ENCODE assay signal across 10 mouse cellular contexts in genomic region chr8:105326968-105327367, GRCm38 (mm10). TPM values are rescaled to one million over a fixed set of nuclear protein-coding genes. Genes with fewer than 3 reads are reported as not detected.
DNase-seq lines count a peak whose midpoint lies in the region; ATAC-seq and TF ChIP-seq lines count a peak whose summit lies in the region.
"Had no signal": no experiment of that assay in that cellular context is flagged by ENCODE, and none has a peak within 500 bp of the region (broad histone marks: within the 10 kb centered on the region; RNA-seq: fewer than 3 reads in every experiment).

No protein-coding gene starts in this region.

- H3K36me3 ChIP-seq in erythroblast, embryonic 14.5 days (ENCODE audit: control insufficient read depth): peaks cover 78% of the 10 kb centered on the region
- H3K36me3 ChIP-seq in testis, adult 2 months (ENCODE audit: control insufficient read depth, insufficient read depth, low read length): no peaks in the 10 kb centered on the region; the same call in 1 of the 2 replicates
- H3K36me3 ChIP-seq in liver, embryonic 11.5 days (ENCODE audit: control insufficient read depth, insufficient read depth, low read length): peaks cover 28% of the 10 kb centered on the region
- H3K36me3 ChIP-seq in stomach, postnatal 0 days (ENCODE audit: control insufficient read depth, insufficient read depth, low read length): peaks cover 30% of the 10 kb centered on the region

- TF ChIP-seq POLR2A in testis, adult 2 months (IDR thresholded peaks at IDR 0.05; ENCODE audit: control insufficient read depth, low read depth, low read length): no peak

- TF ChIP-seq CTCF in testis, adult 2 months (IDR thresholded peaks at IDR 0.05; ENCODE audit: control insufficient read depth, insufficient read depth, insufficient replicate concordance, low read depth, low read length): no peak
- no peak for TF ChIP-seq CTCF in stomach, postnatal 0 days (IDR thresholded peaks at IDR 0.05; ENCODE audit: low read depth)

- peak overlapping the region; percentile 79 for H3K9ac ChIP-seq in liver, embryonic 11.5 days (ENCODE audit: low read depth, low read length)
- peak overlapping the region; percentile 68 for H3K9ac ChIP-seq in stomach, postnatal 0 days (ENCODE audit: low read length)

- H3K4me3 ChIP-seq in erythroblast, embryonic 14.5 days (replicated peaks): peak overlapping the region; percentile 85
- peak overlapping the region; percentile 89 for H3K4me3 ChIP-seq in testis, adult 2 months (ENCODE audit: control insufficient read depth, low read depth, low read length)
- peak overlapping the region; percentile 67 for H3K4me3 ChIP-seq in liver, embryonic 11.5 days (ENCODE audit: low read depth, low read length)
- H3K4me3 ChIP-seq in stomach, postnatal 0 days (ENCODE audit: low read depth, low read length): peak overlapping the region; percentile 87

- peak overlapping the region; percentile 91 for H3K4me2 ChIP-seq in liver, embryonic 11.5 days
- H3K4me2 ChIP-seq in stomach, postnatal 0 days (replicated peaks; ENCODE audit: low read depth): peak overlapping the region; percentile 90

- peak overlapping the region; percentile 55; the same call in 1 of the 2 replicates for H3K27ac ChIP-seq in testis, adult 2 months (ENCODE audit: control insufficient read depth, insufficient read depth, low read depth, low read length)
- peak overlapping the region; percentile 86 for H3K27ac ChIP-seq in liver, embryonic 11.5 days (ENCODE audit: low read depth, low read length)
- peak overlapping the region; percentile 82 for H3K27ac ChIP-seq in stomach, postnatal 0 days (replicated peaks)

- ATAC-seq in erythroblast, adult 5-6 weeks (replicated peaks; ENCODE audit: low FRiP score, poor library complexity, severe bottlenecking): no peak
- ATAC-seq in liver, embryonic 11.5 days (replicated peaks; ENCODE audit: low FRiP score): no peak
- no peak for ATAC-seq in stomach, postnatal 0 days (ENCODE audit: low FRiP score, low TSS enrichment)

- TF ChIP-seq EP300 in stomach, postnatal 0 days (optimal IDR thresholded peaks at IDR 0.05): no peak

- no peak for DNase-seq in testis, postnatal 10 days (ENCODE audit: low spot score)
- DNase-seq in liver, embryonic 11.5 days (ENCODE audit: low spot score): no peak
- DNase-seq in stomach, postnatal 0 days (ENCODE audit: low spot score): peak; percentile 19
- no peak for DNase-seq in Muller cell, postnatal 12 days (ENCODE audit: inconsistent ontology term)
- DNase-seq in left cerebral cortex, adult 11 months (ENCODE audit: low spot score): no peak
- DNase-seq: cerebellum, adult 9-11 months; layer of hippocampus, adult 9-11 months had no signal

- H3K4me1 ChIP-seq in erythroblast, embryonic 14.5 days (ENCODE audit: control insufficient read depth): peaks cover 67% of the 10 kb centered on the region
- H3K4me1 ChIP-seq in testis, adult 2 months (ENCODE audit: control insufficient read depth, insufficient read depth, low read length): peaks cover 6% of the 10 kb centered on the region
- peaks cover 25% of the 10 kb centered on the region for H3K4me1 ChIP-seq in liver, embryonic 11.5 days (replicated peaks; ENCODE audit: control insufficient read depth, insufficient read depth, low read length)
- H3K4me1 ChIP-seq in stomach, postnatal 0 days (replicated peaks; ENCODE audit: control insufficient read depth, insufficient read depth): peaks cover 12% of the 10 kb centered on the region

- no peaks in the 10 kb centered on the region for H3K9me3 ChIP-seq in erythroblast, embryonic 14.5 days (ENCODE audit: control insufficient read depth, low read length)
- no peaks in the 10 kb centered on the region for H3K9me3 ChIP-seq in liver, embryonic 11.5 days (ENCODE audit: control insufficient read depth, low read length)
- H3K9me3 ChIP-seq in stomach, postnatal 0 days (ENCODE audit: control insufficient read depth, low read length): no peaks in the 10 kb centered on the region

- H3K27me3 ChIP-seq in erythroblast, embryonic 14.5 days (ENCODE audit: control insufficient read depth): no peaks in the 10 kb centered on the region
- H3K27me3 ChIP-seq in testis, adult 2 months (ENCODE audit: control insufficient read depth, insufficient read depth, low read length): no peaks in the 10 kb centered on the region
- H3K27me3 ChIP-seq in liver, embryonic 11.5 days (replicated peaks; ENCODE audit: control insufficient read depth, insufficient read depth, low read length): no peaks in the 10 kb centered on the region
- no peaks in the 10 kb centered on the region for H3K27me3 ChIP-seq in stomach, postnatal 0 days (ENCODE audit: control insufficient read depth, insufficient read depth, low read length)

- 25% methylated on average over 6 of the region's 6 CpGs for WGBS in liver, embryonic 11.5 days
- WGBS in stomach, postnatal 0 days: 34% methylated on average over 6 of the region's 6 CpGs

RNA-seq across cellular contexts. Expression of gene Tmem208, which starts 0.8 kb away (rescaled TPM):
- 3.4 and 3.5 TPM in 2 replicates for polyA plus RNA-seq in erythroblast, embryonic 14.5 days (2012)
- total RNA-seq in erythroblast, adult 5-6 weeks (2015; ENCODE audit: low replicate concordance): 51.2 and 56.3 TPM in 2 replicates
- total RNA-seq in erythroblast, adult 5-6 weeks (2017; ENCODE audit: low replicate concordance): 18.5 and 26.9 TPM in 2 replicates
- 31.4 and 32.4 TPM in 2 replicates for polyA plus RNA-seq in testis, adult 2 months (2012; rRNA removed)
- polyA plus RNA-seq in liver, embryonic 11.5 days (2014; fragmentation: Nextera tagmentation; extraction: Ambion mirVana): 138 and 142 TPM in 2 replicates
- polyA plus RNA-seq in stomach, postnatal 0 days (2015; fragmentation: Nextera tagmentation; extraction: Ambion mirVana): 105 and 111 TPM in 2 replicates

RNA-seq across cellular contexts. Expression of gene Lrrc29, which starts 0.9 kb away (rescaled TPM):
- 2.5 and 3.1 TPM in 2 replicates for polyA plus RNA-seq in erythroblast, embryonic 14.5 days (2012)
- total RNA-seq in erythroblast, adult 5-6 weeks (2015; ENCODE audit: low replicate concordance): 13.4 and 35.9 TPM in 2 replicates
- total RNA-seq in erythroblast, adult 5-6 weeks (2017; ENCODE audit: low replicate concordance): 26.2 and 28.6 TPM in 2 replicates
- polyA plus RNA-seq in testis, adult 2 months (2012; rRNA removed): 117 and 127 TPM in 2 replicates
- polyA plus RNA-seq in liver, embryonic 11.5 days (2014; fragmentation: Nextera tagmentation; extraction: Ambion mirVana): 5.7 and 6.2 TPM in 2 replicates
- 2.7 and 2.8 TPM in 2 replicates for polyA plus RNA-seq in stomach, postnatal 0 days (2015; fragmentation: Nextera tagmentation; extraction: Ambion mirVana)

RNA-seq across cellular contexts. Expression of gene Fhod1, which starts 20.8 kb away (rescaled TPM):
- 0.19 and 0.21 TPM in 2 replicates for polyA plus RNA-seq in erythroblast, embryonic 14.5 days (2012)
- total RNA-seq in erythroblast, adult 5-6 weeks (2015; ENCODE audit: low replicate concordance): 0.19 and 3.8 TPM in 2 replicates
- 0.56 and 1.0 TPM in 2 replicates for total RNA-seq in erythroblast, adult 5-6 weeks (2017; ENCODE audit: low replicate concordance)
- 17.9 TPM in 2 replicates for polyA plus RNA-seq in testis, adult 2 months (2012; rRNA removed)
- 2.3 and 3.1 TPM in 2 replicates for polyA plus RNA-seq in liver, embryonic 11.5 days (2014; fragmentation: Nextera tagmentation; extraction: Ambion mirVana)
- polyA plus RNA-seq in stomach, postnatal 0 days (2015; fragmentation: Nextera tagmentation; extraction: Ambion mirVana): 0.63 and 0.93 TPM in 2 replicates

RNA-seq across cellular contexts. Expression of gene Elmo3, which starts 21.6 kb away (rescaled TPM):
- 0.97 and 1.1 TPM in 2 replicates for polyA plus RNA-seq in erythroblast, embryonic 14.5 days (2012)
- 13.8 and 17.3 TPM in 2 replicates for total RNA-seq in erythroblast, adult 5-6 weeks (2015; ENCODE audit: low replicate concordance)
- total RNA-seq in erythroblast, adult 5-6 weeks (2017; ENCODE audit: low replicate concordance): 22.1 and 30.7 TPM in 2 replicates
- 3.5 and 5.0 TPM in 2 replicates for polyA plus RNA-seq in testis, adult 2 months (2012; rRNA removed)
- polyA plus RNA-seq in liver, embryonic 11.5 days (2014; fragmentation: Nextera tagmentation; extraction: Ambion mirVana): 2.6 and 3.0 TPM in 2 replicates
- 17.1 and 19.9 TPM in 2 replicates for polyA plus RNA-seq in stomach, postnatal 0 days (2015; fragmentation: Nextera tagmentation; extraction: Ambion mirVana)

RNA-seq across cellular contexts. Expression of gene Slc9a5, which starts 21.7 kb away (rescaled TPM):
- polyA plus RNA-seq in erythroblast, embryonic 14.5 days (2012): 0.02 TPM in 1 of 2 replicates, not detected in the other
- total RNA-seq in erythroblast, adult 5-6 weeks (2015; ENCODE audit: low replicate concordance): 1.7 TPM in 1 of 2 replicates, not detected in the other
- not detected in 2 replicates for total RNA-seq in erythroblast, adult 5-6 weeks (2017; ENCODE audit: low replicate concordance)
- 33.5 and 35.4 TPM in 2 replicates for polyA plus RNA-seq in testis, adult 2 months (2012; rRNA removed)
- polyA plus RNA-seq in liver, embryonic 11.5 days (2014; fragmentation: Nextera tagmentation; extraction: Ambion mirVana): 1.5 and 1.6 TPM in 2 replicates
- 0.29 and 0.40 TPM in 2 replicates for polyA plus RNA-seq in stomach, postnatal 0 days (2015; fragmentation: Nextera tagmentation; extraction: Ambion mirVana)

Comparison
In these comparisons a context has a peak if more than half of its experiments do, and no peak if none do; other contexts are left out.
1. RNA of gene Lrrc29, which starts 0.9 kb away (polyA plus RNA-seq): 117 to 127 TPM in testis, adult 2 months; 5.7 to 6.2 TPM in liver, embryonic 11.5 days, 2.7 to 2.8 TPM in stomach, postnatal 0 days and 2.5 to 3.1 TPM in erythroblast, embryonic 14.5 days; every median in the first group is over 10 times any median in the second.
2. Peak in every context shown above with its lines, with median percentiles within 50 percentile points of each other: H3K4me3 ChIP-seq and H3K27ac ChIP-seq.